Mouse (Mus musculus) small intestine, adult 2 months (tissue): Measurements from ENCODE around the gene Ltb4r1. TPM values are rescaled to one million over a fixed set of nuclear protein-coding genes. Genes with fewer than 3 reads are reported as not detected.

Experiments
- H3K27ac ChIP-seq: fragments of 200-500 bp; 2 replicates; pipeline ENCODE4 v1.5.1; 2012; ENCODE audit warnings: low read depth, low read length, control low read depth, inconsistent platforms; ENCODE audit not compliant: insufficient read depth
- H3K27me3 ChIP-seq: fragments of 200-500 bp; 2 replicates; pipeline ENCODE4 v1.6.1; 2012; ENCODE audit warnings: mild to moderate bottlenecking, moderate library complexity, low read length, inconsistent platforms; ENCODE audit not compliant: control insufficient read depth, insufficient read depth
- H3K36me3 ChIP-seq: fragments of 200-500 bp; 2 replicates; pipeline ENCODE4 v1.6.1; 2012; ENCODE audit warnings: mild to moderate bottlenecking, low read length, control low read depth, inconsistent platforms; ENCODE audit not compliant: control insufficient read depth, insufficient read depth
- H3K4me1 ChIP-seq: fragments of 200-500 bp; 2 replicates; pipeline ENCODE4 v1.6.1; 2012; ENCODE audit warnings: low read length, inconsistent platforms, mixed read lengths; ENCODE audit not compliant: control insufficient read depth, insufficient read depth, insufficient read length
- H3K4me3 ChIP-seq: fragments of 200-500 bp; 2 replicates; pipeline ENCODE4 v1.5.1; 2012; ENCODE audit warnings: low read depth, mild to moderate bottlenecking, control low read depth, inconsistent platforms, low read length, moderate library complexity
- CTCF ChIP-seq: fragments of 200-500 bp; IDR thresholded peaks from 2 replicates; pipeline ENCODE4 v1.5.1; 2012; ENCODE audit warnings: low read depth, mild to moderate bottlenecking, control low read depth, inconsistent platforms, low read length, moderate library complexity, mixed read lengths; ENCODE audit not compliant: insufficient replicate concordance, insufficient read length; ENCODE audit errors: extremely low read depth
- POLR2A ChIP-seq: fragments of 200-500 bp; IDR thresholded peaks from 2 replicates; pipeline ENCODE4 v1.6.1; 2012; ENCODE audit warnings: low read depth, mild to moderate bottlenecking, control low read depth, inconsistent platforms, low read length, moderate library complexity
- WGBS: fragments of 180-500 bp; shearing (Covaris S2); methylation state at CpG from one replicate; pipeline ENCODE4 v1.1.7; 2018; 5-methylcytosine and 5-hydroxymethylcytosine counted together
- polyA plus RNA-seq: library from polyadenylated mRNA; depleted of rRNA; stranded (reverse); fragments of >200 nt; gene quantifications from 2 replicates; pipeline ENCODE4 v1.2.3, GENCODE M21; 2012

The Ltb4r1 gene
- polyA plus RNA-seq, 1 experiment, result 25.3 TPM

- peaks cover 15% of the 10 kb centered on the region for H3K36me3 ChIP-seq
- TF ChIP-seq POLR2A (no peak), CTCF (no peak)
- 52% methylated on average over 8 of the region's 8 CpGs for WGBS
- H3K4me3 ChIP-seq, result no peak overlapping the region
- no peaks in the 10 kb centered on the region for H3K27me3 ChIP-seq
- no peak overlapping the region for H3K27ac ChIP-seq
- H3K4me1 ChIP-seq, result peaks cover 9% of the 10 kb centered on the region; the same call in 1 of the 2 replicates
Measured at GRCm38 (mm10) chr14:55722438-55722945, 43.3 kb upstream of the Ltb4r1 start.

GRCm38 (mm10) chr14:55723433-55723832 lies 42.3 kb upstream of the Ltb4r1 start:
- WGBS, result 94% methylated on average over 7 of the region's 7 CpGs
- peaks cover 11% of the 10 kb centered on the region; the same call in 1 of the 2 replicates for H3K36me3 ChIP-seq
- no peaks in the 10 kb centered on the region for H3K27me3 ChIP-seq
- no peak overlapping the region for H3K27ac ChIP-seq
- TF ChIP-seq POLR2A, result no peak
- TF ChIP-seq CTCF, result no peak
- peaks cover 12% of the 10 kb centered on the region; the same call in 1 of the 2 replicates for H3K4me1 ChIP-seq
- no peak overlapping the region for H3K4me3 ChIP-seq

DNA sequence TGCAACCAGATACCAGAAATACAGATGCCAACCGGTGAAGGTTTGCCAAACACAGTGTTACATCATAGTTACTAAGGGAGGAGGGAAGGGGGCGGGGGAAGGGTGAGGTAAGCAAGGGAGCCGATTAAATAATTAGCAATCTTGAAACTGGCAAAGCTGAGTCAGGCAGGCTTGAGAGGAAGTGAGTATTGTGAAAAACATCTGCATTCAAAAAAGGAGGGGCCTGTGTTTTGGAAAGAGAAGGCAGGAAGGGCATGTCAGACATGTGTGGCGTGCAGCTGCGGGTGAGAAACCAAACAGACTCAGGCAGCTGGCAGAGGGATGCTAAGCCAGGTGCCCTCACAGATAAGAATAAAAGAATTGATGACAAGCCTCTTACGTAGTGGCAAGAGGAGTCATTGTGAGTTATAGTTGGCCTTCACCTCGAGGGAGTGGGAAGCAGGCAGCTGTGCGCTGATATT lies 41.3 kb upstream of the Ltb4r1 start:
- Histone ChIP-seq H3K4me3 (no peak overlapping the region), H3K27me3 (no peaks in the 10 kb centered on the region), H3K4me1 (peaks cover 12% of the 10 kb centered on the region; the same call in 1 of the 2 replicates), H3K27ac (peak overlapping the region; percentile 44), H3K36me3 (peaks cover 3% of the 10 kb centered on the region; the same call in 1 of the 2 replicates)
- 11% methylated on average over 8 of the region's 8 CpGs for WGBS
- TF ChIP-seq POLR2A (no peak), CTCF (no peak)

- TF ChIP-seq POLR2A (no peak), CTCF (no peak)
- no peaks in the 10 kb centered on the region for H3K27me3 ChIP-seq
- peaks cover 12% of the 10 kb centered on the region; the same call in 1 of the 2 replicates for H3K4me1 ChIP-seq
- no peak overlapping the region for H3K4me3 ChIP-seq
- H3K36me3 ChIP-seq, result no peaks in the 10 kb centered on the region
- H3K27ac ChIP-seq, result no peak overlapping the region
Measured at GRCm38 (mm10) chr14:55726261-55726660, 39.5 kb upstream of the Ltb4r1 start.

DNA sequence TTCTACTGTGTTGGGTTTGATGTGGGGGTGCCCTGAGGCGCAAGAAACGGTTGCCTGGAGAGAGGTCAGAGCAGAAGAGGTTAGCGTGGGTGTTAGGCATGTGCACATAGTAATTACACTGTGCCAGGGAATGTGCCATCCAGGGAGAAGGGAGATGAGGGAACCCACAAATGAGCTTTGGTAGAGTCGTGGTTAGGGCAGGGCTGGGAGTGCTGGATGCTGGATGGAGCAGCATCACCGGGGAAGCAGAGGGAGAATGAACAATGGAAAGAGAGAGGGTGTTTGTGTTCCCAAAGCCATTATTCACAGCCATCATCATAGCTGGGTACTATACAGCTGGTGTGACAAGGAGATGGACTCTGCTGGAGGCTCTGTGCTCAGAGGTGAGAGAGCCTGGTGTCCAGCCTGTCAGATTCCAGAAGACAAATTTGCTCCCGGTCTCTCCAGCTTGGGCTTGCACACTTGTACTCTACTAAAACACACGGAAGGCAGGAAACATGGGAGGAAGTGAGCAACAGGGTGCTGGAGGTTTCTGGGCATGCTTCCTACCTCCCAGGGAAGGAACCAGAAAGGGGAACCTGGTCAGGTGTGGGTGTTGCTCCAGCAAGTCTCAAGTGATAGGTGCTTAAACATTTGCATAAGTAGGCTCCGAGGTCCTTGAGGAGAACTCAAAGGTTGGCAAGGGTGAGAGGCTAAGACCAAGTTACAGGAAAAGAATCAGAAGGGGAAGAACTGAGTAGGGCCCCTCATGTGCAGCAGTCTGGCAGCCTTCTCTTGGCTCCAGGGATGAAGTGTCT lies 37.7 kb upstream of the Ltb4r1 start:
- no peaks in the 10 kb centered on the region for H3K36me3 ChIP-seq
- no peak for TF ChIP-seq POLR2A
- TF ChIP-seq CTCF, result no peak
- no peak overlapping the region for H3K4me3 ChIP-seq
- no peaks in the 10 kb centered on the region for H3K27me3 ChIP-seq
- H3K4me1 ChIP-seq, result peaks cover 8% of the 10 kb centered on the region; the same call in 1 of the 2 replicates
- no peak overlapping the region for H3K27ac ChIP-seq
- 52% methylated on average over 8 of the region's 8 CpGs for WGBS

- H3K4me3 ChIP-seq, result no peak overlapping the region
- no peak overlapping the region for H3K27ac ChIP-seq
- no peaks in the 10 kb centered on the region for H3K36me3 ChIP-seq
- 90% methylated on average over 7 of the region's 7 CpGs for WGBS
- TF ChIP-seq CTCF (no peak), POLR2A (no peak)
- H3K4me1 ChIP-seq, result peaks cover 19% of the 10 kb centered on the region; the same call in 1 of the 2 replicates
- no peaks in the 10 kb centered on the region for H3K27me3 ChIP-seq
Measured at GRCm38 (mm10) chr14:55730116-55730515, 35.6 kb upstream of the Ltb4r1 start.

DNA sequence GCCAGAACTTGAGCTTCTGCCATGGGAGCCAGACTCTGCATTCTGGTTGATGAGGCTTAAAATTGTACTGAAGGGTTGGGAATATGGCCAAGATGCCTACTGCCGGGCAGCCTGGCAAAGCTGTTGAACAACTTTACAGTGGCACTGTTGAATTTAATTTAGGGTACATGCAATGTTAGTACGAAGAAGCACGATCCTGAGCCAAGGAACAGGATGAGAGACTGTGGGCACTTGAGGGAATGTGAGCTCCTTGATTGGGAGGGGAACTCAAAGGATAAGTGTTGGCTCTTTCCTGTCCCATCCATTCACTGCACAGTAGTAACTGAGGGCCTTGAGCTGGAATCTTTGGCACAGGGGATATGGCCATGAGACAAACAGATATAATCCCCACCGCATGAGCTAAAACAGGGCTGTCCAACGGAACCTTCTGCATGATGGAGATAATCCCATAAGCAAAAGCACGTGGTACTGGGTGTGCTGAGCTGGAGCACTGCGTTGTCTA lies 35.2 kb upstream of the Ltb4r1 start:
- Histone ChIP-seq H3K4me3 (no peak overlapping the region), H3K4me1 (peaks cover 20% of the 10 kb centered on the region; the same call in 1 of the 2 replicates), H3K36me3 (no peaks in the 10 kb centered on the region), H3K27me3 (no peaks in the 10 kb centered on the region), H3K27ac (no peak overlapping the region)
- no peak for TF ChIP-seq POLR2A
- TF ChIP-seq CTCF, result no peak
- 88% methylated on average over 7 of the region's 7 CpGs for WGBS
